Mouse (Mus musculus): Measurements from ENCODE around the gene Prickle4. TPM values are rescaled to one million over a fixed set of nuclear protein-coding genes. Genes with fewer than 3 reads are reported as not detected.
A peak's percentile ranks its signal among the peaks of the same experiment; 100 is the strongest.

The Prickle4 gene
- 0.99 and 1.3 TPM in 2 replicates for polyA plus RNA-seq (2014; fragmentation: Nextera tagmentation; extraction: Ambion mirVana)

- Histone ChIP-seq H3K27me3 (ENCODE audit: control insufficient read depth, insufficient read depth, low read length) (0 out of 2 replicates have a peak, but pooled peaks cover 7% of the 10 kb centered on the region), H3K36me3 (ENCODE audit: control insufficient read depth, insufficient read depth, low read length) (no peaks in the 10 kb centered on the region), H3K27ac (ENCODE audit: low read depth, low read length) (peak within 1 kb of the TSS; percentile 37; the same call in 1 of the 2 replicates), H3K9me3 (ENCODE audit: control insufficient read depth, low read length) (no peaks in the 10 kb centered on the region), H3K4me1 (ENCODE audit: control insufficient read depth, insufficient read depth, low read length) (peaks cover 4% of the 10 kb centered on the region; the same call in 1 of the 2 replicates), H3K4me2 (replicated peaks; ENCODE audit: low read depth, low read length) (peak within 1 kb of the TSS; percentile 78), H3K9ac (ENCODE audit: low read depth, low read length) (peak within 1 kb of the TSS; percentile 82), H3K4me3 (ENCODE audit: low read length) (peak within 1 kb of the TSS; percentile 74)
- under 1% methylated on average over 70 of the region's 82 CpGs for WGBS
- peak; percentile 96 for ATAC-seq (ENCODE audit: low FRiP score, low TSS enrichment)
Observed at GRCm38 (mm10) chr17:47694503-47695336, at the start of gene Prickle4. Gene Prickle4, minus strand, starts transcription at chr17:47694736.

GRCm38 (mm10) chr17:47744086-47744485 is 49.5 kb upstream of the Prickle4 start:
- Histone ChIP-seq H3K4me1 (ENCODE audit: control insufficient read depth, insufficient read depth, low read length) (peaks cover 7% of the 10 kb centered on the region), H3K9ac (ENCODE audit: low read depth, low read length) (no peak overlapping the region), H3K27ac (ENCODE audit: low read depth, low read length) (no peak overlapping the region), H3K36me3 (ENCODE audit: control insufficient read depth, insufficient read depth, low read length) (no peaks in the 10 kb centered on the region), H3K4me2 (replicated peaks; ENCODE audit: low read depth, low read length) (no peak overlapping the region), H3K9me3 (ENCODE audit: control insufficient read depth, low read length) (no peaks in the 10 kb centered on the region; the same call in 1 of the 2 replicates), H3K27me3 (ENCODE audit: control insufficient read depth, insufficient read depth, low read length) (no peaks in the 10 kb centered on the region), H3K4me3 (ENCODE audit: low read length) (no peak overlapping the region)
- ATAC-seq (ENCODE audit: low FRiP score, low TSS enrichment): no peak
- WGBS: 92% methylated on average over 14 of the region's 14 CpGs

GRCm38 (mm10) chr17:47742991-47743734 is 48.6 kb upstream of the Prickle4 start:
- Histone ChIP-seq H3K9me3 (ENCODE audit: control insufficient read depth, low read length) (no peaks in the 10 kb centered on the region; the same call in 1 of the 2 replicates), H3K36me3 (ENCODE audit: control insufficient read depth, insufficient read depth, low read length) (no peaks in the 10 kb centered on the region), H3K27me3 (ENCODE audit: control insufficient read depth, insufficient read depth, low read length) (no peaks in the 10 kb centered on the region), H3K27ac (ENCODE audit: low read depth, low read length) (no peak overlapping the region), H3K4me2 (replicated peaks; ENCODE audit: low read depth, low read length) (no peak overlapping the region), H3K9ac (ENCODE audit: low read depth, low read length) (no peak overlapping the region), H3K4me3 (ENCODE audit: low read length) (no peak overlapping the region), H3K4me1 (ENCODE audit: control insufficient read depth, insufficient read depth, low read length) (peaks cover 14% of the 10 kb centered on the region)
- no peak for ATAC-seq (ENCODE audit: low FRiP score, low TSS enrichment)
- WGBS: 40% methylated on average over 16 of the region's 16 CpGs

GRCm38 (mm10) chr17:47740186-47740585 is 45.6 kb upstream of the Prickle4 start:
- 59% methylated on average over 2 of the region's 2 CpGs for WGBS
- no peak overlapping the region for H3K4me3 ChIP-seq (ENCODE audit: low read length)
- H3K4me2 ChIP-seq (replicated peaks; ENCODE audit: low read depth, low read length): no peak overlapping the region
- H3K27ac ChIP-seq (ENCODE audit: low read depth, low read length): no peak overlapping the region
- H3K27me3 ChIP-seq (ENCODE audit: control insufficient read depth, insufficient read depth, low read length): no peaks in the 10 kb centered on the region
- no peaks in the 10 kb centered on the region; the same call in 1 of the 2 replicates for H3K9me3 ChIP-seq (ENCODE audit: control insufficient read depth, low read length)
- ATAC-seq (ENCODE audit: low FRiP score, low TSS enrichment): no peak
- no peaks in the 10 kb centered on the region for H3K36me3 ChIP-seq (ENCODE audit: control insufficient read depth, insufficient read depth, low read length)
- H3K9ac ChIP-seq (ENCODE audit: low read depth, low read length): no peak overlapping the region
- peaks cover 14% of the 10 kb centered on the region for H3K4me1 ChIP-seq (ENCODE audit: control insufficient read depth, insufficient read depth, low read length)

- H3K4me2 ChIP-seq (replicated peaks; ENCODE audit: low read depth, low read length): peak overlapping the region; percentile 96
- peak overlapping the region; percentile 90 for H3K27ac ChIP-seq (ENCODE audit: low read depth, low read length)
- no peaks in the 10 kb centered on the region for H3K27me3 ChIP-seq (ENCODE audit: control insufficient read depth, insufficient read depth, low read length)
- ATAC-seq (ENCODE audit: low FRiP score, low TSS enrichment): no peak
- peak overlapping the region; percentile 74 for H3K4me3 ChIP-seq (ENCODE audit: low read length)
- H3K9me3 ChIP-seq (ENCODE audit: control insufficient read depth, low read length): no peaks in the 10 kb centered on the region
- 3% methylated on average over 20 of the region's 20 CpGs for WGBS
- H3K36me3 ChIP-seq (ENCODE audit: control insufficient read depth, insufficient read depth, low read length): no peaks in the 10 kb centered on the region
- H3K4me1 ChIP-seq (ENCODE audit: control insufficient read depth, insufficient read depth, low read length): peaks cover 14% of the 10 kb centered on the region
- H3K9ac ChIP-seq (ENCODE audit: low read depth, low read length): peak overlapping the region; percentile 80; the same call in 1 of the 2 replicates
Observed at GRCm38 (mm10) chr17:47738879-47739798, 44.6 kb upstream of the Prickle4 start.

GRCm38 (mm10) chr17:47738066-47738878 is 43.7 kb upstream of the Prickle4 start:
- no peaks in the 10 kb centered on the region for H3K9me3 ChIP-seq (ENCODE audit: control insufficient read depth, low read length)
- H3K4me1 ChIP-seq (ENCODE audit: control insufficient read depth, insufficient read depth, low read length): peaks cover 14% of the 10 kb centered on the region
- H3K27me3 ChIP-seq (ENCODE audit: control insufficient read depth, insufficient read depth, low read length): no peaks in the 10 kb centered on the region
- peak overlapping the region; percentile 96 for H3K4me2 ChIP-seq (replicated peaks; ENCODE audit: low read depth, low read length)
- peak overlapping the region; percentile 74 for H3K4me3 ChIP-seq (ENCODE audit: low read length)
- peak; percentile 78 for ATAC-seq (ENCODE audit: low FRiP score, low TSS enrichment)
- H3K27ac ChIP-seq (ENCODE audit: low read depth, low read length): peak overlapping the region; percentile 90
- H3K9ac ChIP-seq (ENCODE audit: low read depth, low read length): peak overlapping the region; percentile 80
- WGBS: under 1% methylated on average over 47 of the region's 61 CpGs
- no peaks in the 10 kb centered on the region for H3K36me3 ChIP-seq (ENCODE audit: control insufficient read depth, insufficient read depth, low read length)

GRCm38 (mm10) chr17:47737271-47738065 is 42.9 kb upstream of the Prickle4 start:
- Histone ChIP-seq H3K9ac (ENCODE audit: low read depth, low read length) (peak overlapping the region; percentile 80), H3K4me1 (ENCODE audit: control insufficient read depth, insufficient read depth, low read length) (peaks cover 14% of the 10 kb centered on the region), H3K9me3 (ENCODE audit: control insufficient read depth, low read length) (no peaks in the 10 kb centered on the region), H3K36me3 (ENCODE audit: control insufficient read depth, insufficient read depth, low read length) (no peaks in the 10 kb centered on the region), H3K4me3 (ENCODE audit: low read length) (peak overlapping the region; percentile 74), H3K4me2 (replicated peaks; ENCODE audit: low read depth, low read length) (peak overlapping the region; percentile 96), H3K27ac (ENCODE audit: low read depth, low read length) (peak overlapping the region; percentile 90), H3K27me3 (ENCODE audit: control insufficient read depth, insufficient read depth, low read length) (no peaks in the 10 kb centered on the region)
- ATAC-seq (ENCODE audit: low FRiP score, low TSS enrichment): peak; percentile 89
- under 1% methylated on average over 45 of the region's 60 CpGs for WGBS
